Mouse (Mus musculus): ENCODE data around the gene Lypd3.
"Not testable (repeated sequence)": the region's sequence is repeated elsewhere in the genome, so short reads cannot be mapped to it uniquely, and the experiment has no call there.

Gene Lypd3

DNA sequence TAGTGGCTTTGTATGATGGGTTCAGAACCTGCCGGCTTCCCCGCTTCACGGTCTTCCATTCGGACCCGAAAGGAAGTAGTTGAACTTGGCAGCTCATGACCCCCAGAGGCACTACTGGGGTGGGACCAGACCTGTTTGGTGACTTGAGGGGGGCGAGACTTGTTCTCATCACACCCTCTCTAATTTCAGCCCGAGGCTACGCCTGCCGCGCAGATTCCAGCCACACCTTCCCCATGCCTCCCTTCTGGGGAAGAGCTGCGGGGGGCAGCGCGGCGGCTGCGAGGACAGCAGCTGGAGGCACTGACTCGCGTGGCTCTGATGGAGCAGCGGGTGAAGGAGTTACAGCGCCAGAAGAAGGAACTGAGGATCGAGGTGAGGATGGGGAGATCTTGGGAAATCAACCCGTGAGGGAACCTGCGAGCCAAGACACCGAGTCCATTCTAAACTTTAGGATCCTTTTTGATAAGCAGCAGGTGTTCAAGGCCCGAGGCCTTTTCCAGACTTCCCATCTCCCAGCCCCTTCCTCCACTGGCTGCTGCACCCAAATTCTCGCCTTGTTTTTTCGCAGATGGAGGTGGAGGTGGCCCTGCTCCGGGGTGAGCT is 23.9 kb upstream of the Lypd3 start:
- DNase-seq = no peak

- DNase-seq = no peak
Measured at GRCm38 (mm10) chr7:24614816-24615215, 21.5 kb upstream of the Lypd3 start.

- no peak for DNase-seq
Measured at GRCm38 (mm10) chr7:24617763-24618162, 18.6 kb upstream of the Lypd3 start.

DNA sequence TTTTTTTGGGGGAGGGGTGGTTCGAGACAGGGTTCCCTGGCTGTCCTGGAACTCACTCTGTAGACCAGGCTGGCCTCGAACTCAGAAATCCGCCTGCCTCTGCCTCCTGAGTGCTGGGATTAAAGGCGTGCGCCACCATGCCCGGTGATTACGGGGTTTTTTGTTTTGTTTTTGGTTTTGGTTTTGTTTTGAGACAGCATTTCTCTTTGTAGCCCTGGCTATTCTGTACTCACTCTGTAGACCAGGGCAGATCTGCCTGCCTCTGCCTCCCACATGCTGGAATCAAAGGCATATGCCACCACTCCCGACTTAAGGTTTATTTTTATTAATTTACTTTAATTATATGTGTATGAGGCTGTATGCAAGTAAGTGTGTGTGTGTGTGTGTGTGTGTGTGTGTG is 18.0 kb upstream of the Lypd3 start:
- DNase-seq = not testable (repeated sequence)

GRCm38 (mm10) chr7:24619671-24620397 is 16.5 kb upstream of the Lypd3 start:
- no peak for DNase-seq

GRCm38 (mm10) chr7:24621193-24621592 is 15.2 kb upstream of the Lypd3 start:
- DNase-seq = no peak

- no peak for DNase-seq
Measured at GRCm38 (mm10) chr7:24622967-24623366, 13.4 kb upstream of the Lypd3 start.

- peak; percentile 87 to 93 for DNase-seq
Measured at GRCm38 (mm10) chr7:24628685-24629610, 7.4 kb upstream of the Lypd3 start.

GRCm38 (mm10) chr7:24629672-24630071 is 6.7 kb upstream of the Lypd3 start:
- no peak for DNase-seq

- DNase-seq = no peak
Measured at GRCm38 (mm10) chr7:24630116-24630880, 6.1 kb upstream of the Lypd3 start.

DNA sequence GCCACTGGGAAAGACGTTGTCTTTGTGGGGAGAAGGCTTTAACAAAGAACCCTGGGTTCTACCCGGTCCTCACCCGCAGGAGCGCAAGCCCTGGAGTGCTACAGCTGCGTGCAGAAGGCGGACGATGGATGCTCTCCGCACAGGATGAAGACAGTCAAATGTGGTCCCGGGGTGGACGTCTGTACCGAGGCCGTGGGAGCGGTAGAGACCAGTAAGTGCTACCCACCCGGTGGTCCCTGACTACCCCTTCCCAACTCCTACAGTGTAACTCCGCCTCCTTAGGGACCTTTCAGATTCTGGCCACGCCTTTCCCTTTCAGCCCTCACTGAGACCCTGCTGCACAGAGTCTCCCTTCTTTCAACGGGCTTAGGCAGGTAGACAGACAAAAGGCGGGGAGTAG is 696 bp downstream of the Lypd3 start:
- DNase-seq = no peak

- DNase-seq = peak; percentile 25 to 67
Measured at GRCm38 (mm10) chr7:24638026-24638856, 1.9 kb downstream of the Lypd3 start.

DNA sequence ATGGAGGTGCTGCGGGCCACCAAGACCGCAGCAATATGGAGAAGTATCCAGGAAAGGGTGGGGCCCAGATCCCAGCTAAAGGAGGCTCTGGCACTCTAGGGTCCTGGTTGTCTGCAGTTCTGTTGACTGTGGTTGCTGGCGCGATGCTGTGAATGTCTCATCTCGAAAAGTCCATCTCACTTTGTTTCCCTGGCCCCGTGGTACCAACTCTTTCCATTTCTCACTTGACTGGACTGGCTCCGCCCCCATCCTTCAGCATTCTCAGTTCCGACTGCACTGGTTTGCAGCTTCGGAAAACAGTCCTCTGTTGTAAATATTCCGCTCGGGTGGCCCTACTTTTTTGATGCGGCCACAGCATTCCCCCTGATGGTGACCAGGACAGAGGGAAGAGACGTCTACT is 4.1 kb downstream of the Lypd3 start:
- DNase-seq = peak in 1 of 2 experiments; percentile 36

GRCm38 (mm10) chr7:24642491-24642890 is 6.1 kb downstream of the Lypd3 start:
- peak; percentile 57 to 82 for DNase-seq

- no peak for DNase-seq
Measured at GRCm38 (mm10) chr7:24644492-24644891, 8.1 kb downstream of the Lypd3 start.

GRCm38 (mm10) chr7:24644996-24645395 is 8.6 kb downstream of the Lypd3 start:
- no peak for DNase-seq

DNA sequence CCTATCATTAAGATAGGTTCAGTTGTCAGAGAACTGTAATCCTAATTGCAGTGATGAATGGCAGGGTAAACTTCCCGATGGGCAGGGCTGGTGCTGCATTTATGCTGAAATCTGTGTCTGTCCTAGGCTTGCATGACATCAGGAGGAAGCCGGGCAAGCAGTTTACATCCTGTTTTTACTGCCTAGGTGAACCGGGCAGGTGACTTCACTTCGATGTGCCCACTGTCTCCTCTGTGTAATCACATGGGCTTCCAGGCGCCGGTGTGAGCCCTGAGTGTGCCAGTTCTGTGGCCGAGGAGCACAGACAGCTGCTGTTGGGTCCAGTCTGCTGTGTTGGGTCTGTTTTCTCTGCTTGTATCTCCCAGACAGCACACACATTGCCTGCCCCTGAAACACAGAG is 10.1 kb downstream of the Lypd3 start:
- DNase-seq = no peak

- DNase-seq = peak; percentile 63 to 81
Measured at GRCm38 (mm10) chr7:24653681-24654080, 17.3 kb downstream of the Lypd3 start.

GRCm38 (mm10) chr7:24659737-24660357 is 23.5 kb downstream of the Lypd3 start:
- DNase-seq = no peak

DNA sequence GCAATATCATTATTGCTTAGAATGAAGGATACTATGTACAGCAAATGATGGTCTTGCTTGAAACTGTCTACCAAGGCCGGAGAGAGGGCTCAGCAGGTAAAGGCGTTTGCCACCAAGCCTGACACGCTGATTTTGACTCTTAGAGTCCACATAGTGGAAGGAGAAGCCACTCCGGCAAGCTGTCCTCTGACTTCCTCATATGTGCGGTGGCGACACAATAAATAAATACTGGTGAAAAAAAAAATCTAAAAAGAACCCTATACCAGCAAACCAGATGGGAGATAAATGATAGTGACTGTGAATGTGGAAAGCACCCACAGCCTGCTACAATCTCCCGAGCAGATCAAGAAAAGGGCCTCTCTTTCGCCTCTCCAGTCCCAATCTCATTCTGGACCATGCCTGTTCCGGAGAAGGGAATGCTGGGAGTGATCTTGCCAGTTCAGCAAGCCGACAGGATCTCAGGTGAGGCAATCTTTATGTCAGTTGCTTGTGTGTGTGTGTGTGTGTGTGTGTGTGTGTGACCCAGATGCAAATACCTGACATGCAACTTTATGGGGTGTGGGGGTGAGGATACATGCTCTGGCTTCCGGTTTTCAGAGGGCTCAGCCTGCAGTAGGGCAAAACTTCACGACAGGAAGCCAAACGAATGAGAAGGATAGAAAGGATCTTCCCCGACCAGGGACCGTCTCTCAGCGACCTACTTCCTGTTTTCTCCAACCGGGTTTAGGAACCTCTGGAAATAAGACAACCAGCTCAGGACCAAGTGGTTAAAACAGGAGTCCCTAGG is 25.0 kb downstream of the Lypd3 start:
- DNase-seq = no peak
